In the genomic region with DNA sequence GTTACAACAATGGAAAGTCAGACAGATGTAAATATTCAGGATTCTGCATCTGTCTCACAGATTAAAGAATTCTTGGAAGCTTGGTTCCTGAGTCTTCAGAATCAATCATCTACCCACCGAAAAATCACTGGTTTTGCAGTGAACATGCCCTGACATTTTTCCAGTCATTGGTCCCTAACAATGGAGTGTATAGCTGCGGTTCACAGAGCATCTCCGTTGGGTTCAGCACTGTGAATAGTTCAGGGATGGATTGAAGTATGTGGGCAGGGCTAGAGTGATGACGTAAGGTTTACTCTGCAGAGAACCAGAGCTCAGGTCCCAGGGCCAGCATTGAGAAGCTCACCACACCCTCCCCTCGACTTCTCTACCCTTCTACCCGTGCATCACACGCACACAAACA, we compare ENCODE assay signal across 20 mouse cellular contexts. TPM values are rescaled to one million over a fixed set of nuclear protein-coding genes. Genes with fewer than 3 reads are reported as not detected.
DNase-seq lines count a peak whose midpoint lies in the region; ATAC-seq lines count a peak whose summit lies in the region.
"Had no signal": no experiment of that assay in that cellular context is flagged by ENCODE, and none has a peak within 500 bp of the region (broad histone marks: within the 10 kb centered on the region; RNA-seq: fewer than 3 reads in every experiment).

No protein-coding gene starts in this region.

- no peak overlapping the region for H3K27ac ChIP-seq in embryonic facial prominence, embryonic 11.5 days (replicated peaks; ENCODE audit: low read depth, low read length)
- no peak overlapping the region for H3K27ac ChIP-seq in embryonic facial prominence, embryonic 10.5 days (replicated peaks)
- no peak overlapping the region for H3K27ac ChIP-seq in neural tube, embryonic 11.5 days (ENCODE audit: low read depth, low read length)
- no peak overlapping the region for H3K27ac ChIP-seq in neural tube, embryonic 15.5 days (replicated peaks)
- peak overlapping the region; percentile 17; the same call in 1 of the 2 replicates for H3K27ac ChIP-seq in forebrain, embryonic 16.5 days (ENCODE audit: low read length)
- H3K27ac ChIP-seq: embryonic facial prominence, embryonic 13.5 days; heart, embryonic 10.5 days; kidney, postnatal 0 days; limb, embryonic 12.5 days; macrophage had no signal

- H3K9me3 ChIP-seq in embryonic facial prominence, embryonic 11.5 days (replicated peaks; ENCODE audit: control insufficient read depth, low read length) = no peaks in the 10 kb centered on the region; the same call in 1 of the 2 replicates
- H3K9me3 ChIP-seq in embryonic facial prominence, embryonic 10.5 days = peaks cover 14% of the 10 kb centered on the region
- no peaks in the 10 kb centered on the region for H3K9me3 ChIP-seq in neural tube, embryonic 11.5 days (ENCODE audit: control insufficient read depth, low read length)
- H3K9me3 ChIP-seq in neural tube, embryonic 15.5 days (replicated peaks) = peaks cover 9% of the 10 kb centered on the region
- no peaks in the 10 kb centered on the region; the same call in 1 of the 2 replicates for H3K9me3 ChIP-seq in forebrain, embryonic 16.5 days (ENCODE audit: control insufficient read depth, low read length)

- H3K4me2 ChIP-seq in embryonic facial prominence, embryonic 11.5 days (ENCODE audit: low read depth, low read length) = no peak overlapping the region
- no peak overlapping the region for H3K4me2 ChIP-seq in neural tube, embryonic 11.5 days (ENCODE audit: low read depth)
- H3K4me2 ChIP-seq in neural tube, embryonic 15.5 days = no peak overlapping the region
- no peak overlapping the region for H3K4me2 ChIP-seq in forebrain, embryonic 16.5 days (ENCODE audit: low read length)
- H3K4me2 ChIP-seq: embryonic facial prominence, embryonic 13.5 days; limb, embryonic 12.5 days; liver, embryonic 11.5 days had no signal

- H3K4me3 ChIP-seq in embryonic facial prominence, embryonic 11.5 days (ENCODE audit: low read depth, low read length) = no peak overlapping the region
- H3K4me3 ChIP-seq in embryonic facial prominence, embryonic 10.5 days = no peak overlapping the region
- no peak overlapping the region for H3K4me3 ChIP-seq in neural tube, embryonic 11.5 days (ENCODE audit: low read depth, low read length)
- no peak overlapping the region for H3K4me3 ChIP-seq in neural tube, embryonic 15.5 days (replicated peaks)
- no peak overlapping the region for H3K4me3 ChIP-seq in forebrain, embryonic 16.5 days (replicated peaks; ENCODE audit: low read length)
- H3K4me3 ChIP-seq: embryonic facial prominence, embryonic 13.5 days; heart, embryonic 10.5 days; limb, embryonic 12.5 days had no signal

- DNase-seq in embryonic facial prominence, embryonic 11.5 days (ENCODE audit: low spot score) = no peak
- no peak for DNase-seq in embryonic facial prominence, embryonic 10.5 days (ENCODE audit: low spot score)
- DNase-seq in neural tube, embryonic 11.5 days (ENCODE audit: low spot score) = no peak
- DNase-seq in kidney, postnatal 10 days = no peak
- DNase-seq in kidney, adult 11 months = no peak
- DNase-seq: adrenal gland, postnatal 10 days; cerebellum, adult 2 months; gastrocnemius, postnatal 10 days; kidney, adult 18-20 months; liver, postnatal 0 days; spleen, adult 18-20 months had no signal

- no peaks in the 10 kb centered on the region for H3K4me1 ChIP-seq in embryonic facial prominence, embryonic 11.5 days (ENCODE audit: control insufficient read depth, insufficient read depth, low read length)
- peaks cover 15% of the 10 kb centered on the region for H3K4me1 ChIP-seq in embryonic facial prominence, embryonic 10.5 days
- H3K4me1 ChIP-seq in neural tube, embryonic 11.5 days (ENCODE audit: control insufficient read depth, insufficient read depth, low read length) = no peaks in the 10 kb centered on the region
- no peaks in the 10 kb centered on the region for H3K4me1 ChIP-seq in neural tube, embryonic 15.5 days
- H3K4me1 ChIP-seq in forebrain, embryonic 16.5 days (replicated peaks; ENCODE audit: control insufficient read depth, insufficient read depth, low read length) = no peaks in the 10 kb centered on the region
- H3K4me1 ChIP-seq: embryonic facial prominence, embryonic 13.5 days had no signal

- 0 out of 2 replicates have a peak, but pooled peaks have one; percentile 48 for ATAC-seq in embryonic facial prominence, embryonic 11.5 days (replicated peaks; ENCODE audit: insufficient number of reproducible peaks, low FRiP score, low TSS enrichment, low read depth)
- ATAC-seq in neural tube, embryonic 11.5 days (ENCODE audit: insufficient read depth, low FRiP score, low TSS enrichment) = peak; percentile 48; the same call in 1 of the 2 replicates
- ATAC-seq in neural tube, embryonic 15.5 days (ENCODE audit: low FRiP score) = no peak
- ATAC-seq in forebrain, embryonic 16.5 days = no peak
- ATAC-seq: liver, postnatal 0 days; lung, postnatal 0 days had no signal

- no peak overlapping the region for H3K9ac ChIP-seq in embryonic facial prominence, embryonic 11.5 days (replicated peaks; ENCODE audit: low read length)
- H3K9ac ChIP-seq in neural tube, embryonic 11.5 days (ENCODE audit: low read length) = no peak overlapping the region
- no peak overlapping the region for H3K9ac ChIP-seq in neural tube, embryonic 15.5 days (replicated peaks)
- no peak overlapping the region for H3K9ac ChIP-seq in forebrain, embryonic 16.5 days (replicated peaks; ENCODE audit: low read depth, low read length)
- H3K9ac ChIP-seq: embryonic facial prominence, embryonic 13.5 days; limb, embryonic 12.5 days; liver, postnatal 0 days had no signal

- H3K36me3 ChIP-seq in embryonic facial prominence, embryonic 11.5 days (replicated peaks; ENCODE audit: control insufficient read depth, insufficient read depth, low read depth, low read length) = no peaks in the 10 kb centered on the region
- H3K36me3 ChIP-seq in embryonic facial prominence, embryonic 10.5 days (replicated peaks) = no peaks in the 10 kb centered on the region
- H3K36me3 ChIP-seq in neural tube, embryonic 11.5 days (ENCODE audit: control insufficient read depth, insufficient read depth, low read length) = no peaks in the 10 kb centered on the region
- H3K36me3 ChIP-seq in neural tube, embryonic 15.5 days = no peaks in the 10 kb centered on the region
- no peaks in the 10 kb centered on the region for H3K36me3 ChIP-seq in forebrain, embryonic 16.5 days (ENCODE audit: control insufficient read depth, insufficient read depth)
- H3K36me3 ChIP-seq: embryonic facial prominence, embryonic 13.5 days; heart, embryonic 10.5 days; limb, embryonic 12.5 days had no signal

- no peaks in the 10 kb centered on the region for H3K27me3 ChIP-seq in embryonic facial prominence, embryonic 11.5 days (ENCODE audit: control insufficient read depth, insufficient read depth, low read length)
- no peaks in the 10 kb centered on the region for H3K27me3 ChIP-seq in embryonic facial prominence, embryonic 10.5 days (replicated peaks; ENCODE audit: low read depth, poor library complexity, severe bottlenecking)
- no peaks in the 10 kb centered on the region for H3K27me3 ChIP-seq in neural tube, embryonic 11.5 days (ENCODE audit: control insufficient read depth, insufficient read depth, low read length)
- H3K27me3 ChIP-seq in neural tube, embryonic 15.5 days (replicated peaks) = no peaks in the 10 kb centered on the region
- H3K27me3 ChIP-seq in forebrain, embryonic 16.5 days (replicated peaks; ENCODE audit: control insufficient read depth, insufficient read depth, low read length) = no peaks in the 10 kb centered on the region
- H3K27me3 ChIP-seq: embryonic facial prominence, embryonic 13.5 days; limb, embryonic 12.5 days had no signal

- 79% methylated on average over 7 of the region's 7 CpGs for WGBS in embryonic facial prominence, embryonic 11.5 days
- 80% methylated on average over 7 of the region's 7 CpGs for WGBS in embryonic facial prominence, embryonic 10.5 days
- WGBS in neural tube, embryonic 11.5 days = 72% methylated on average over 7 of the region's 7 CpGs
- 52% methylated on average over 7 of the region's 7 CpGs for WGBS in neural tube, embryonic 15.5 days
- 65% methylated on average over 7 of the region's 7 CpGs for WGBS in forebrain, embryonic 16.5 days

RNA-seq across cellular contexts. Expression of gene Ipo5, which starts 56.5 kb away (rescaled TPM):
- polyA plus RNA-seq in embryonic facial prominence, embryonic 11.5 days (2014; fragmentation: Nextera tagmentation; extraction: Ambion mirVana) = 144 and 151 TPM in 2 replicates
- polyA plus RNA-seq in embryonic facial prominence, embryonic 10.5 days (2016; fragmentation: Nextera tagmentation; extraction: Ambion mirVana) = 129 and 138 TPM in 2 replicates
- polyA plus RNA-seq in neural tube, embryonic 11.5 days (2014; fragmentation: Nextera tagmentation; extraction: Ambion mirVana) = 139 and 149 TPM in 2 replicates
- 50.8 and 59.0 TPM in 2 replicates for polyA plus RNA-seq in neural tube, embryonic 15.5 days (2015; fragmentation: Nextera tagmentation; extraction: Ambion mirVana)
- 84.9 and 104 TPM in 2 replicates for polyA plus RNA-seq in forebrain, embryonic 16.5 days (2015; fragmentation: Nextera tagmentation; extraction: Ambion mirVana)

Comparison
In these comparisons a context has a peak if more than half of its experiments do, and no peak if none do; other contexts are left out.
1. ATAC-seq: peak in embryonic facial prominence, embryonic 11.5 days (single experiment) and neural tube, embryonic 11.5 days (single experiment); none in neural tube, embryonic 15.5 days (single experiment) and forebrain, embryonic 16.5 days (single experiment).